Mouse (Mus musculus): ENCODE measurements around the gene Grk3. TPM values are rescaled to one million over a fixed set of nuclear protein-coding genes. Genes with fewer than 3 reads are reported as not detected.

Grk3 gene
- polyA plus RNA-seq, 1 experiment from 2014 or later: 6.6 TPM

GRCm38 (mm10) chr5:112999227-112999626 is 16.4 kb downstream of the Grk3 start:
- Histone ChIP-seq H3K4me3 (no peak overlapping the region), H3K9me3 (no peaks in the 10 kb centered on the region), H3K36me3 (peaks cover 7% of the 10 kb centered on the region), H3K27ac (no peak overlapping the region), H3K27me3 (ENCODE audit: insufficient read depth, poor library complexity, severe bottlenecking) (0 out of 2 replicates have a peak, but pooled peaks cover 5% of the 10 kb centered on the region), H3K4me1 (replicated peaks) (peaks cover 20% of the 10 kb centered on the region)
- 77% methylated on average over 8 of the region's 8 CpGs for WGBS
- DNase-seq (ENCODE audit: low spot score): no peak

GRCm38 (mm10) chr5:112997516-112998186 is 17.9 kb downstream of the Grk3 start:
- no peak for DNase-seq (ENCODE audit: low spot score)
- 60% methylated on average over 5 of the region's 5 CpGs for WGBS
- H3K9me3 ChIP-seq: no peaks in the 10 kb centered on the region

GRCm38 (mm10) chr5:112991245-112991644 is 24.3 kb downstream of the Grk3 start:
- H3K36me3 ChIP-seq: peaks cover 5% of the 10 kb centered on the region
- WGBS: 83% methylated on average over 9 of the region's 9 CpGs
- H3K27ac ChIP-seq: no peak overlapping the region
- no peaks in the 10 kb centered on the region for H3K27me3 ChIP-seq (ENCODE audit: insufficient read depth, poor library complexity, severe bottlenecking)
- no peaks in the 10 kb centered on the region for H3K9me3 ChIP-seq
- no peak overlapping the region for H3K4me3 ChIP-seq
- no peak for DNase-seq (ENCODE audit: low spot score)
- H3K4me1 ChIP-seq (replicated peaks): peaks cover 8% of the 10 kb centered on the region

More at GRCm38 (mm10) chr5:112997516-112998186, 17.9 kb downstream of the Grk3 start:
- H3K27ac ChIP-seq: no peak overlapping the region
- no peak overlapping the region for H3K4me3 ChIP-seq
- peaks cover 15% of the 10 kb centered on the region for H3K4me1 ChIP-seq (replicated peaks)
- H3K36me3 ChIP-seq: peaks cover 7% of the 10 kb centered on the region
- 0 out of 2 replicates have a peak, but pooled peaks cover 5% of the 10 kb centered on the region for H3K27me3 ChIP-seq (ENCODE audit: insufficient read depth, poor library complexity, severe bottlenecking)

GRCm38 (mm10) chr5:112981931-112982330 is 33.7 kb downstream of the Grk3 start:
- 40% methylated on average over 6 of the region's 6 CpGs for WGBS
- H3K27me3 ChIP-seq (ENCODE audit: insufficient read depth, poor library complexity, severe bottlenecking): peaks cover 5% of the 10 kb centered on the region; the same call in 1 of the 2 replicates
- H3K36me3 ChIP-seq: no peaks in the 10 kb centered on the region
- DNase-seq (ENCODE audit: low spot score): no peak
- peaks cover 34% of the 10 kb centered on the region for H3K4me1 ChIP-seq (replicated peaks)
- H3K27ac ChIP-seq: peak overlapping the region; percentile 56; the same call in 1 of the 2 replicates
- no peaks in the 10 kb centered on the region for H3K9me3 ChIP-seq
- no peak overlapping the region for H3K4me3 ChIP-seq

GRCm38 (mm10) chr5:112979710-112980109 is 35.9 kb downstream of the Grk3 start:
- H3K4me1 ChIP-seq (replicated peaks): peaks cover 25% of the 10 kb centered on the region
- H3K36me3 ChIP-seq: no peaks in the 10 kb centered on the region
- 91% methylated on average over 7 of the region's 7 CpGs for WGBS
- DNase-seq (ENCODE audit: low spot score): no peak
- no peak overlapping the region for H3K27ac ChIP-seq
- no peak overlapping the region for H3K4me3 ChIP-seq
- peaks cover 5% of the 10 kb centered on the region; the same call in 1 of the 2 replicates for H3K27me3 ChIP-seq (ENCODE audit: insufficient read depth, poor library complexity, severe bottlenecking)
- H3K9me3 ChIP-seq: no peaks in the 10 kb centered on the region

GRCm38 (mm10) chr5:112979195-112979594 is 36.4 kb downstream of the Grk3 start:
- H3K27ac ChIP-seq: no peak overlapping the region
- H3K4me3 ChIP-seq: no peak overlapping the region
- peaks cover 25% of the 10 kb centered on the region for H3K4me1 ChIP-seq (replicated peaks)
- 90% methylated on average over 9 of the region's 9 CpGs for WGBS
- no peaks in the 10 kb centered on the region for H3K9me3 ChIP-seq
- no peaks in the 10 kb centered on the region for H3K36me3 ChIP-seq
- peaks cover 5% of the 10 kb centered on the region; the same call in 1 of the 2 replicates for H3K27me3 ChIP-seq (ENCODE audit: insufficient read depth, poor library complexity, severe bottlenecking)
- no peak for DNase-seq (ENCODE audit: low spot score)

- H3K27ac ChIP-seq: no peak overlapping the region
- peaks cover 18% of the 10 kb centered on the region for H3K4me1 ChIP-seq (replicated peaks)
- 87% methylated on average over 5 of the region's 5 CpGs for WGBS
- no peaks in the 10 kb centered on the region for H3K36me3 ChIP-seq
- peaks cover 5% of the 10 kb centered on the region; the same call in 1 of the 2 replicates for H3K27me3 ChIP-seq (ENCODE audit: insufficient read depth, poor library complexity, severe bottlenecking)
- no peaks in the 10 kb centered on the region for H3K9me3 ChIP-seq
- DNase-seq (ENCODE audit: low spot score): no peak
- H3K4me3 ChIP-seq: no peak overlapping the region
Observed at GRCm38 (mm10) chr5:112977089-112977488, 38.5 kb downstream of the Grk3 start.

GRCm38 (mm10) chr5:112973596-112973995 is 42.0 kb downstream of the Grk3 start:
- no peak for DNase-seq (ENCODE audit: low spot score)
- Histone ChIP-seq H3K9me3 (no peaks in the 10 kb centered on the region), H3K4me3 (no peak overlapping the region), H3K4me1 (replicated peaks) (peaks cover 8% of the 10 kb centered on the region), H3K27ac (no peak overlapping the region), H3K36me3 (no peaks in the 10 kb centered on the region), H3K27me3 (ENCODE audit: insufficient read depth, poor library complexity, severe bottlenecking) (no peaks in the 10 kb centered on the region)
- 63% methylated on average over 7 of the region's 7 CpGs for WGBS

- H3K27ac ChIP-seq: no peak overlapping the region
- peaks cover 9% of the 10 kb centered on the region for H3K4me1 ChIP-seq (replicated peaks)
- no peak overlapping the region for H3K4me3 ChIP-seq
- H3K27me3 ChIP-seq (ENCODE audit: insufficient read depth, poor library complexity, severe bottlenecking): no peaks in the 10 kb centered on the region
- DNase-seq (ENCODE audit: low spot score): no peak
- no peaks in the 10 kb centered on the region for H3K9me3 ChIP-seq
- WGBS: 87% methylated on average over 12 of the region's 12 CpGs
- no peaks in the 10 kb centered on the region for H3K36me3 ChIP-seq
Observed at GRCm38 (mm10) chr5:112972297-112972696, 43.3 kb downstream of the Grk3 start.

- 67% methylated on average over 4 of the region's 4 CpGs for WGBS
- DNase-seq (ENCODE audit: low spot score): no peak
- Histone ChIP-seq H3K27ac (no peak overlapping the region), H3K4me1 (replicated peaks) (peaks cover 54% of the 10 kb centered on the region), H3K4me3 (no peak overlapping the region), H3K9me3 (no peaks in the 10 kb centered on the region), H3K27me3 (ENCODE audit: insufficient read depth, poor library complexity, severe bottlenecking) (no peaks in the 10 kb centered on the region), H3K36me3 (no peaks in the 10 kb centered on the region)
Observed at GRCm38 (mm10) chr5:112963495-112963894, 52.1 kb downstream of the Grk3 start.

- H3K36me3 ChIP-seq: no peaks in the 10 kb centered on the region
- 87% methylated on average over 6 of the region's 6 CpGs for WGBS
- no peak for DNase-seq (ENCODE audit: low spot score)
- H3K4me3 ChIP-seq: no peak overlapping the region
- no peaks in the 10 kb centered on the region for H3K27me3 ChIP-seq (ENCODE audit: insufficient read depth, poor library complexity, severe bottlenecking)
- H3K27ac ChIP-seq: no peak overlapping the region
- peaks cover 59% of the 10 kb centered on the region for H3K4me1 ChIP-seq (replicated peaks)
- H3K9me3 ChIP-seq: no peaks in the 10 kb centered on the region
Observed at GRCm38 (mm10) chr5:112962166-112962565, 53.4 kb downstream of the Grk3 start.

GRCm38 (mm10) chr5:112960911-112961310 is 54.7 kb downstream of the Grk3 start:
- Histone ChIP-seq H3K36me3 (no peaks in the 10 kb centered on the region), H3K27me3 (ENCODE audit: insufficient read depth, poor library complexity, severe bottlenecking) (no peaks in the 10 kb centered on the region), H3K9me3 (no peaks in the 10 kb centered on the region), H3K4me1 (replicated peaks) (peaks cover 58% of the 10 kb centered on the region), H3K27ac (peak overlapping the region; percentile 76), H3K4me3 (no peak overlapping the region)
- WGBS: 13% methylated on average over 3 of the region's 3 CpGs
- peak; percentile 37 for DNase-seq (ENCODE audit: low spot score)

- no peaks in the 10 kb centered on the region for H3K9me3 ChIP-seq
- peaks cover 57% of the 10 kb centered on the region for H3K4me1 ChIP-seq (replicated peaks)
- DNase-seq (ENCODE audit: low spot score): no peak
- H3K27ac ChIP-seq: peak overlapping the region; percentile 71
- 65% methylated on average over 5 of the region's 5 CpGs for WGBS
- H3K36me3 ChIP-seq: no peaks in the 10 kb centered on the region
- no peak overlapping the region for H3K4me3 ChIP-seq
- H3K27me3 ChIP-seq (ENCODE audit: insufficient read depth, poor library complexity, severe bottlenecking): no peaks in the 10 kb centered on the region
Observed at GRCm38 (mm10) chr5:112958293-112958692, 57.3 kb downstream of the Grk3 start.
